Comparison of ENCODE assay signal across 8 mouse cellular contexts in genomic region chr19:32757831-32758792, GRCm38 (mm10). TPM values are rescaled to one million over a fixed set of nuclear protein-coding genes. Genes with fewer than 3 reads are reported as not detected.
DNase-seq lines count a peak whose midpoint lies in the region; ATAC-seq and TF ChIP-seq lines count a peak whose summit lies in the region.

No protein-coding gene starts in this region.

- H3K36me3 ChIP-seq in hindbrain, postnatal 0 days (ENCODE audit: insufficient read depth, low read length) = no peaks in the 10 kb centered on the region
- H3K36me3 ChIP-seq in midbrain, embryonic 11.5 days (ENCODE audit: control insufficient read depth, insufficient read depth, low read length) = no peaks in the 10 kb centered on the region
- no peaks in the 10 kb centered on the region for H3K36me3 ChIP-seq in spleen, adult 2 months (ENCODE audit: control insufficient read depth, insufficient read depth, low read length)

- under 1% methylated on average over 58 of the region's 69 CpGs for WGBS in hindbrain, postnatal 0 days
- under 1% methylated on average over 58 of the region's 69 CpGs for WGBS in midbrain, embryonic 11.5 days
- under 1% methylated on average over 68 of the region's 69 CpGs for WGBS in spleen, adult 2 months

- peak overlapping the region; percentile 99 for H3K27ac ChIP-seq in hindbrain, postnatal 0 days
- peak overlapping the region; percentile 98 for H3K27ac ChIP-seq in midbrain, embryonic 11.5 days (ENCODE audit: low read depth, low read length)
- H3K27ac ChIP-seq in spleen, adult 2 months (ENCODE audit: insufficient read depth, low read length) = peak overlapping the region; percentile 99

- TF ChIP-seq POLR2A in spleen, adult 2 months (IDR thresholded peaks at IDR 0.05; ENCODE audit: low read depth, low read length) = no peak

- H3K9me3 ChIP-seq in hindbrain, postnatal 0 days (ENCODE audit: low read length) = no peaks in the 10 kb centered on the region
- H3K9me3 ChIP-seq in midbrain, embryonic 11.5 days (ENCODE audit: control insufficient read depth, low read length) = no peaks in the 10 kb centered on the region

- H3K4me2 ChIP-seq in hindbrain, postnatal 0 days (ENCODE audit: low read depth, low read length) = peak overlapping the region; percentile 96
- peak overlapping the region; percentile 71 for H3K4me2 ChIP-seq in midbrain, embryonic 11.5 days

- intact Hi-C loops in left cerebral cortex, postnatal 25 days (cut with DNase I) = loop anchor here (2.0 to 5.0 kb wide), 5 partner anchors 153 to 559 kb away; no protein-coding TSS in a partner anchor

- peak; percentile 0 for ATAC-seq in hindbrain, postnatal 0 days
- ATAC-seq in midbrain, embryonic 11.5 days (ENCODE audit: low FRiP score) = peak; percentile 12
- ATAC-seq in megakaryocyte-erythroid progenitor cell, adult 5-6 weeks (replicated peaks; ENCODE audit: low FRiP score, low TSS enrichment, poor library complexity, severe bottlenecking) = no peak

- peak overlapping the region; percentile 98 for H3K9ac ChIP-seq in hindbrain, postnatal 0 days (replicated peaks; ENCODE audit: low read length)
- H3K9ac ChIP-seq in midbrain, embryonic 11.5 days (ENCODE audit: low read length) = peak overlapping the region; percentile 97

- no peaks in the 10 kb centered on the region for H3K27me3 ChIP-seq in hindbrain, postnatal 0 days (ENCODE audit: insufficient read depth, low read length)
- no peaks in the 10 kb centered on the region for H3K27me3 ChIP-seq in midbrain, embryonic 11.5 days (ENCODE audit: control insufficient read depth, insufficient read depth, low read length)
- no peaks in the 10 kb centered on the region for H3K27me3 ChIP-seq in spleen, adult 2 months (ENCODE audit: control insufficient read depth, insufficient read depth, low read length)

- TF ChIP-seq CTCF in hindbrain, postnatal 0 days (IDR thresholded peaks at IDR 0.05; ENCODE audit: low read depth) = no peak
- TF ChIP-seq CTCF in spleen, adult 2 months (IDR thresholded peaks at IDR 0.05; ENCODE audit: extremely low read depth, insufficient read depth, insufficient read length, insufficient replicate concordance) = no peak

- 0 out of 2 replicates have a peak, but pooled peaks cover 5% of the 10 kb centered on the region for H3K4me1 ChIP-seq in hindbrain, postnatal 0 days (ENCODE audit: insufficient read depth, low read length)
- peaks cover 23% of the 10 kb centered on the region for H3K4me1 ChIP-seq in midbrain, embryonic 11.5 days (ENCODE audit: control insufficient read depth, insufficient read depth, low read length)
- H3K4me1 ChIP-seq in spleen, adult 2 months (ENCODE audit: control insufficient read depth, insufficient read depth, insufficient read length) = peaks cover 7% of the 10 kb centered on the region

- peak; percentile 67 for DNase-seq in NIH3T3 (ENCODE audit: low read depth)
- DNase-seq in cerebellum, adult 11 months = peak; percentile 57
- DNase-seq in frontal cortex, postnatal 14 days (ENCODE audit: low spot score in 2 of 2) = peak; percentile 26 to 46
- DNase-seq in hindbrain, postnatal 0 days (ENCODE audit: low spot score) = peak; percentile 72
- DNase-seq in left cerebral cortex, postnatal 25 days (ENCODE audit: low spot score in 2 of 2) = peak; percentile 33 to 50
- DNase-seq in midbrain, embryonic 11.5 days (ENCODE audit: low spot score, missing footprints) = peak; percentile 96
- peak in 1 of 2 experiments; percentile 42 for DNase-seq in spleen, adult 2 months (ENCODE audit: low read depth in 1 of 2, low spot score in 2 of 2)

- H3K4me3 ChIP-seq in hindbrain, postnatal 0 days (ENCODE audit: low read length) = peak overlapping the region; percentile 98
- peak overlapping the region; percentile 97 for H3K4me3 ChIP-seq in midbrain, embryonic 11.5 days (ENCODE audit: low read depth, low read length)
- peak overlapping the region; percentile 96 for H3K4me3 ChIP-seq in spleen, adult 2 months (ENCODE audit: extremely low read depth, insufficient read depth, insufficient read length)

RNA-seq across cellular contexts. Expression of gene Pten, which starts 0.8 kb away (rescaled TPM):
- total RNA-seq in hindbrain, postnatal 0 days (2014; rRNA removed) = 95.9 and 111 TPM in 2 replicates
- 13.3 and 14.7 TPM in 2 replicates for polyA plus RNA-seq in hindbrain, postnatal 0 days (2015; fragmentation: Nextera tagmentation; extraction: Ambion mirVana)
- 100 to 1,000 TPM; 146 to 150 TPM for total RNA-seq in left cerebral cortex, postnatal 25 days (2021)
- 9.1 and 9.4 TPM in 2 replicates for polyA plus RNA-seq in midbrain, embryonic 11.5 days (2014; fragmentation: Nextera tagmentation; extraction: Ambion mirVana)
- 13.1 and 23.6 TPM in 2 replicates for polyA plus RNA-seq in spleen, adult 2 months (2012; rRNA removed)
- total RNA-seq in megakaryocyte-erythroid progenitor cell, adult 5-6 weeks (2014; fragmentation: Nextera tagmentation) = 51.0 and 53.2 TPM in 2 replicates
- total RNA-seq in megakaryocyte-erythroid progenitor cell, adult 5-6 weeks (2017) = 63.2 and 90.9 TPM in 2 replicates

RNA-seq across cellular contexts. Expression of gene Atad1, which starts 18.5 kb away (rescaled TPM):
- total RNA-seq in hindbrain, postnatal 0 days (2014; rRNA removed) = 113 and 117 TPM in 2 replicates
- 116 and 118 TPM in 2 replicates for polyA plus RNA-seq in hindbrain, postnatal 0 days (2015; fragmentation: Nextera tagmentation; extraction: Ambion mirVana)
- total RNA-seq in left cerebral cortex, postnatal 25 days (2021) = 100 to 1,000 TPM; 104 to 105 TPM
- 110 and 114 TPM in 2 replicates for polyA plus RNA-seq in midbrain, embryonic 11.5 days (2014; fragmentation: Nextera tagmentation; extraction: Ambion mirVana)
- 3.5 and 5.1 TPM in 2 replicates for polyA plus RNA-seq in spleen, adult 2 months (2012; rRNA removed)
- 31.4 and 49.4 TPM in 2 replicates for total RNA-seq in megakaryocyte-erythroid progenitor cell, adult 5-6 weeks (2014; fragmentation: Nextera tagmentation)
- 78.5 and 83.7 TPM in 2 replicates for total RNA-seq in megakaryocyte-erythroid progenitor cell, adult 5-6 weeks (2017)
